Mouse (Mus musculus): ENCODE measurements around the gene Cfap126. TPM values are rescaled to one million over a fixed set of nuclear protein-coding genes. Genes with fewer than 3 reads are reported as not detected.

Gene Cfap126
- polyA plus RNA-seq, 1 experiment from 2014 or later = 2.1 TPM

GRCm38 (mm10) chr1:171157965-171158364, 44.2 kb downstream of the Cfap126 start:
- Histone ChIP-seq H3K9ac (ENCODE audit: low read length) (no peak overlapping the region), H3K4me3 (replicated peaks; ENCODE audit: low read length) (no peak overlapping the region), H3K27me3 (ENCODE audit: control insufficient read depth, insufficient read depth, low read length) (no peaks in the 10 kb centered on the region; the same call in 1 of the 2 replicates), H3K4me1 (ENCODE audit: control insufficient read depth, insufficient read depth, low read length) (peaks cover 9% of the 10 kb centered on the region; the same call in 1 of the 2 replicates), H3K4me2 (ENCODE audit: low read depth, low read length) (no peak overlapping the region), H3K36me3 (ENCODE audit: control insufficient read depth, insufficient read depth, low read length) (no peaks in the 10 kb centered on the region), H3K9me3 (replicated peaks; ENCODE audit: control insufficient read depth, low read length) (no peaks in the 10 kb centered on the region), H3K27ac (ENCODE audit: low read length) (no peak overlapping the region)
- no peak for ATAC-seq (ENCODE audit: insufficient read depth, low FRiP score)

- H3K27ac ChIP-seq (ENCODE audit: low read length) = no peak overlapping the region
- 3% methylated on average over 15 of the region's 15 CpGs for WGBS
- no peaks in the 10 kb centered on the region; the same call in 1 of the 2 replicates for H3K27me3 ChIP-seq (ENCODE audit: control insufficient read depth, insufficient read depth, low read length)
- peak; percentile 82; the same call in 1 of the 2 replicates for ATAC-seq (ENCODE audit: insufficient read depth, low FRiP score)
- no peaks in the 10 kb centered on the region for H3K36me3 ChIP-seq (ENCODE audit: control insufficient read depth, insufficient read depth, low read length)
- no peaks in the 10 kb centered on the region for H3K9me3 ChIP-seq (replicated peaks; ENCODE audit: control insufficient read depth, low read length)
- peak overlapping the region; percentile 63 for H3K9ac ChIP-seq (ENCODE audit: low read length)
- H3K4me3 ChIP-seq (replicated peaks; ENCODE audit: low read length) = peak overlapping the region; percentile 38
- peak overlapping the region; percentile 59 for H3K4me2 ChIP-seq (ENCODE audit: low read depth, low read length)
- H3K4me1 ChIP-seq (ENCODE audit: control insufficient read depth, insufficient read depth, low read length) = peaks cover 9% of the 10 kb centered on the region; the same call in 1 of the 2 replicates
Measured at GRCm38 (mm10) chr1:171159485-171159975, 45.8 kb downstream of the Cfap126 start.

- Histone ChIP-seq H3K4me3 (replicated peaks; ENCODE audit: low read length) (no peak overlapping the region), H3K9ac (ENCODE audit: low read length) (no peak overlapping the region), H3K27me3 (ENCODE audit: control insufficient read depth, insufficient read depth, low read length) (no peaks in the 10 kb centered on the region; the same call in 1 of the 2 replicates), H3K36me3 (ENCODE audit: control insufficient read depth, insufficient read depth, low read length) (no peaks in the 10 kb centered on the region), H3K4me1 (ENCODE audit: control insufficient read depth, insufficient read depth, low read length) (peaks cover 9% of the 10 kb centered on the region; the same call in 1 of the 2 replicates), H3K4me2 (ENCODE audit: low read depth, low read length) (no peak overlapping the region), H3K27ac (ENCODE audit: low read length) (no peak overlapping the region), H3K9me3 (replicated peaks; ENCODE audit: control insufficient read depth, low read length) (no peaks in the 10 kb centered on the region)
- ATAC-seq (ENCODE audit: insufficient read depth, low FRiP score) = no peak
- WGBS = 84% methylated on average over 3 of the region's 3 CpGs
Measured at GRCm38 (mm10) chr1:171162526-171162925, 48.8 kb downstream of the Cfap126 start.

- no peak overlapping the region for H3K9ac ChIP-seq (ENCODE audit: low read length)
Measured at GRCm38 (mm10) chr1:171164258-171164657, 50.5 kb downstream of the Cfap126 start.

GRCm38 (mm10) chr1:171165629-171166345, 52.1 kb downstream of the Cfap126 start:
- Histone ChIP-seq H3K27me3 (ENCODE audit: control insufficient read depth, insufficient read depth, low read length) (no peaks in the 10 kb centered on the region), H3K27ac (ENCODE audit: low read length) (no peak overlapping the region), H3K9me3 (replicated peaks; ENCODE audit: control insufficient read depth, low read length) (no peaks in the 10 kb centered on the region), H3K4me3 (replicated peaks; ENCODE audit: low read length) (no peak overlapping the region), H3K36me3 (ENCODE audit: control insufficient read depth, insufficient read depth, low read length) (no peaks in the 10 kb centered on the region), H3K4me1 (ENCODE audit: control insufficient read depth, insufficient read depth, low read length) (0 out of 2 replicates have a peak, but pooled peaks cover under 1% of the 10 kb centered on the region), H3K4me2 (ENCODE audit: low read depth, low read length) (no peak overlapping the region), H3K9ac (ENCODE audit: low read length) (no peak overlapping the region)
- WGBS = 58% methylated on average over 5 of the region's 5 CpGs
- no peak for ATAC-seq (ENCODE audit: insufficient read depth, low FRiP score)

More at GRCm38 (mm10) chr1:171164258-171164657, 50.5 kb downstream of the Cfap126 start:
- Histone ChIP-seq H3K4me3 (replicated peaks; ENCODE audit: low read length) (no peak overlapping the region), H3K4me2 (ENCODE audit: low read depth, low read length) (no peak overlapping the region), H3K36me3 (ENCODE audit: control insufficient read depth, insufficient read depth, low read length) (no peaks in the 10 kb centered on the region), H3K27ac (ENCODE audit: low read length) (no peak overlapping the region), H3K9me3 (replicated peaks; ENCODE audit: control insufficient read depth, low read length) (no peaks in the 10 kb centered on the region), H3K4me1 (ENCODE audit: control insufficient read depth, insufficient read depth, low read length) (peaks cover 9% of the 10 kb centered on the region; the same call in 1 of the 2 replicates), H3K27me3 (ENCODE audit: control insufficient read depth, insufficient read depth, low read length) (no peaks in the 10 kb centered on the region)
- no peak for ATAC-seq (ENCODE audit: insufficient read depth, low FRiP score)
- 35% methylated on average over 3 of the region's 3 CpGs for WGBS

- Histone ChIP-seq H3K4me3 (replicated peaks; ENCODE audit: low read length) (no peak overlapping the region), H3K4me1 (ENCODE audit: control insufficient read depth, insufficient read depth, low read length) (no peaks in the 10 kb centered on the region), H3K9ac (ENCODE audit: low read length) (no peak overlapping the region), H3K4me2 (ENCODE audit: low read depth, low read length) (no peak overlapping the region), H3K27ac (ENCODE audit: low read length) (no peak overlapping the region), H3K9me3 (replicated peaks; ENCODE audit: control insufficient read depth, low read length) (no peaks in the 10 kb centered on the region), H3K36me3 (ENCODE audit: control insufficient read depth, insufficient read depth, low read length) (no peaks in the 10 kb centered on the region), H3K27me3 (ENCODE audit: control insufficient read depth, insufficient read depth, low read length) (no peaks in the 10 kb centered on the region)
- WGBS = 87% methylated on average over 12 of the region's 12 CpGs
- no peak for ATAC-seq (ENCODE audit: insufficient read depth, low FRiP score)
Measured at GRCm38 (mm10) chr1:171168906-171169305, 55.2 kb downstream of the Cfap126 start.

GRCm38 (mm10) chr1:171169913-171170312, 56.2 kb downstream of the Cfap126 start:
- no peak overlapping the region for H3K9ac ChIP-seq (ENCODE audit: low read length)
- no peak overlapping the region for H3K4me2 ChIP-seq (ENCODE audit: low read depth, low read length)
- no peaks in the 10 kb centered on the region for H3K9me3 ChIP-seq (replicated peaks; ENCODE audit: control insufficient read depth, low read length)
- 0 out of 2 replicates have a peak overlapping the region, but pooled peaks have one; percentile 8 for H3K27ac ChIP-seq (ENCODE audit: low read length)
- no peaks in the 10 kb centered on the region for H3K36me3 ChIP-seq (ENCODE audit: control insufficient read depth, insufficient read depth, low read length)
- ATAC-seq (ENCODE audit: insufficient read depth, low FRiP score) = no peak
- H3K4me1 ChIP-seq (ENCODE audit: control insufficient read depth, insufficient read depth, low read length) = no peaks in the 10 kb centered on the region
- H3K4me3 ChIP-seq (replicated peaks; ENCODE audit: low read length) = no peak overlapping the region
- no peaks in the 10 kb centered on the region for H3K27me3 ChIP-seq (ENCODE audit: control insufficient read depth, insufficient read depth, low read length)
- WGBS = 30% methylated on average over 3 of the region's 3 CpGs

- H3K27ac ChIP-seq (ENCODE audit: low read length) = peak overlapping the region; percentile 44; the same call in 1 of the 2 replicates
- H3K4me2 ChIP-seq (ENCODE audit: low read depth, low read length) = no peak overlapping the region
- H3K27me3 ChIP-seq (ENCODE audit: control insufficient read depth, insufficient read depth, low read length) = no peaks in the 10 kb centered on the region
- no peak overlapping the region for H3K4me3 ChIP-seq (replicated peaks; ENCODE audit: low read length)
- H3K9me3 ChIP-seq (replicated peaks; ENCODE audit: control insufficient read depth, low read length) = no peaks in the 10 kb centered on the region
- WGBS = 54% methylated on average over 3 of the region's 3 CpGs
- no peaks in the 10 kb centered on the region for H3K4me1 ChIP-seq (ENCODE audit: control insufficient read depth, insufficient read depth, low read length)
- H3K36me3 ChIP-seq (ENCODE audit: control insufficient read depth, insufficient read depth, low read length) = no peaks in the 10 kb centered on the region
- no peak overlapping the region for H3K9ac ChIP-seq (ENCODE audit: low read length)
- ATAC-seq (ENCODE audit: insufficient read depth, low FRiP score) = peak; percentile 60; the same call in 1 of the 2 replicates
Measured at GRCm38 (mm10) chr1:171171138-171171537, 57.4 kb downstream of the Cfap126 start.

- no peaks in the 10 kb centered on the region for H3K27me3 ChIP-seq (ENCODE audit: control insufficient read depth, insufficient read depth, low read length)
- H3K9me3 ChIP-seq (replicated peaks; ENCODE audit: control insufficient read depth, low read length) = no peaks in the 10 kb centered on the region
- H3K27ac ChIP-seq (ENCODE audit: low read length) = no peak overlapping the region
- 94% methylated on average over 8 of the region's 8 CpGs for WGBS
- no peaks in the 10 kb centered on the region for H3K4me1 ChIP-seq (ENCODE audit: control insufficient read depth, insufficient read depth, low read length)
- no peak overlapping the region for H3K9ac ChIP-seq (ENCODE audit: low read length)
- no peak overlapping the region for H3K4me2 ChIP-seq (ENCODE audit: low read depth, low read length)
- no peaks in the 10 kb centered on the region for H3K36me3 ChIP-seq (ENCODE audit: control insufficient read depth, insufficient read depth, low read length)
- ATAC-seq (ENCODE audit: insufficient read depth, low FRiP score) = no peak
- no peak overlapping the region for H3K4me3 ChIP-seq (replicated peaks; ENCODE audit: low read length)
Measured at GRCm38 (mm10) chr1:171172779-171173178, 59.1 kb downstream of the Cfap126 start.
